Mouse (Mus musculus): ENCODE results near the gene Fam102a.

Gene Fam102a

GRCm38 (mm10) chr2:32543031-32543449, 7.9 kb downstream of the Fam102a start:
- DNase-seq (ENCODE audit: low read depth, low spot score), result no peak

- no peak for DNase-seq (ENCODE audit: low read depth, low spot score)
Measured at GRCm38 (mm10) chr2:32546951-32547350, 11.8 kb downstream of the Fam102a start.

GRCm38 (mm10) chr2:32547380-32547779, 12.2 kb downstream of the Fam102a start:
- DNase-seq (ENCODE audit: low read depth, low spot score), result no peak

- no peak for DNase-seq (ENCODE audit: low read depth, low spot score)
Measured at GRCm38 (mm10) chr2:32547964-32548739, 13.0 kb downstream of the Fam102a start.

GRCm38 (mm10) chr2:32549171-32549570, 14.0 kb downstream of the Fam102a start:
- DNase-seq (ENCODE audit: low read depth, low spot score), result no peak

- DNase-seq (ENCODE audit: low read depth, low spot score), result no peak
Measured at GRCm38 (mm10) chr2:32549764-32550163, 14.6 kb downstream of the Fam102a start.

- no peak for DNase-seq (ENCODE audit: low read depth, low spot score)
Measured at GRCm38 (mm10) chr2:32551236-32551635, 16.1 kb downstream of the Fam102a start.

GRCm38 (mm10) chr2:32553592-32554148, 18.5 kb downstream of the Fam102a start:
- no peak for DNase-seq (ENCODE audit: low read depth, low spot score)

- DNase-seq (ENCODE audit: low read depth, low spot score), result no peak
Measured at GRCm38 (mm10) chr2:32555484-32555883, 20.4 kb downstream of the Fam102a start.

GRCm38 (mm10) chr2:32556019-32556418, 20.9 kb downstream of the Fam102a start:
- no peak for DNase-seq (ENCODE audit: low read depth, low spot score)

GRCm38 (mm10) chr2:32559570-32559969, 24.4 kb downstream of the Fam102a start:
- DNase-seq (ENCODE audit: low read depth, low spot score), result peak; percentile 83

GRCm38 (mm10) chr2:32566536-32567063, 31.5 kb downstream of the Fam102a start:
- peak; percentile 80 for DNase-seq (ENCODE audit: low read depth, low spot score)

GRCm38 (mm10) chr2:32568149-32568548, 33.0 kb downstream of the Fam102a start:
- DNase-seq (ENCODE audit: low read depth, low spot score), result no peak

- no peak for DNase-seq (ENCODE audit: low read depth, low spot score)
Measured at GRCm38 (mm10) chr2:32568941-32569340, 33.8 kb downstream of the Fam102a start.

- peak; percentile 91 for DNase-seq (ENCODE audit: low read depth, low spot score)
Measured at GRCm38 (mm10) chr2:32570698-32571494, 35.8 kb downstream of the Fam102a start, which contains the start of gene Dpm2. Gene Dpm2 (plus strand): TSS chr2:32570858.

GRCm38 (mm10) chr2:32572196-32572595, 37.1 kb downstream of the Fam102a start:
- DNase-seq (ENCODE audit: low read depth, low spot score), result no peak

- no peak for DNase-seq (ENCODE audit: low read depth, low spot score)
Measured at GRCm38 (mm10) chr2:32574497-32574896, 39.4 kb downstream of the Fam102a start, which contains the start of gene Pip5kl1. Gene Pip5kl1 (plus strand): TSS chr2:32574797.

- peak; percentile 62 for DNase-seq (ENCODE audit: low read depth, low spot score)
Measured at GRCm38 (mm10) chr2:32574901-32575585, 39.9 kb downstream of the Fam102a start.

GRCm38 (mm10) chr2:32575586-32576160, 40.5 kb downstream of the Fam102a start, which contains the start of gene 9430097D07Rik:
Gene 9430097D07Rik (minus strand): TSS chr2:32575684.
- peak; percentile 76 for DNase-seq (ENCODE audit: low read depth, low spot score)

GRCm38 (mm10) chr2:32576532-32576931, 41.4 kb downstream of the Fam102a start:
- no peak for DNase-seq (ENCODE audit: low read depth, low spot score)
